Mouse (Mus musculus): Measurements from ENCODE around the gene P4ha2. TPM values are rescaled to one million over a fixed set of nuclear protein-coding genes. Genes with fewer than 3 reads are reported as not detected.

Gene P4ha2
- polyA plus RNA-seq, 1 experiment from 2014 or later: 10.0 TPM

DNA sequence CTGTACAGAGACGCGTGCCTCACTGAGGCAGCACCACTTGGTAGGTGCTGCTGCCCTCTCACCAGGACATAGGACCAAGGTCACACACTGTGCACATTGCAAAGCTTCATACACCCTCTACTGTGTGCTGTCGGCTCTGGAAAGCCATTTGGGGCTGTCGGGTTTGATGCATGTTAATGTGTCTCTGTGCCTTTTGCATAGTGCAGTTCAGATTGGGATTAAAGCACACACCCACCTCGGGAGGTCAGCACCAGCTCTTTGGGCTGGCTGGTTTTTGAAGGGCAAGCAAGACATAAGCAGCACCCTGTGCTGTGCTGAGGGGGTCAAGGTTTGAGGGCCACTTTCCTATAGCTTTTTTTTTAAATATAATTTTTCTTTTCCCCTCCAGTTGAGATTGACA is 60.5 kb downstream of the P4ha2 start:
- no peak overlapping the region for H3K4me3 ChIP-seq
- WGBS: 82% methylated on average over 5 of the region's 5 CpGs
- H3K4me1 ChIP-seq: no peaks in the 10 kb centered on the region
- H3K27ac ChIP-seq: no peak overlapping the region
- H3K27me3 ChIP-seq (replicated peaks): no peaks in the 10 kb centered on the region
- no peak overlapping the region for H3K9ac ChIP-seq
- H3K36me3 ChIP-seq (replicated peaks): no peaks in the 10 kb centered on the region
- no peaks in the 10 kb centered on the region for H3K9me3 ChIP-seq
- no peak overlapping the region for H3K4me2 ChIP-seq
- no peak for ATAC-seq (replicated peaks)

DNA sequence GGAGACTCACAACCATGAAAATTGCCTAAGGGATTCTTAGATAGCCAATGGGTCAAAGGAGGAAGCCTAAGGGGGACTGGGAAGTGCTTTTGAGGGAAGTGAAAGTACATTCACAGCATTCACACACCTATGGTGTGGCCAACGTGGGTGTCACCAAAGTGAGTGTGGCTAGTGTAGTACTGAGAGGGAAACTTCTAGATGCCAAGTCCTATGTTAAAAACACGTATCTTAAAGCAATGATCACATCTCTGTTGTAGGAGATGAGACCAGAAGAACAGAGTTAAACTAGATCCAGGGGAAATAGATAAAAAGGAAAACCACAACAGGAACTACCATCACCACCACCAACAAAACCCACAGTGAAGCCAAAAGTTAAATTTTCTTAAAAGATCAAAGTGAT is 61.0 kb downstream of the P4ha2 start:
- 76% methylated on average over 2 of the region's 2 CpGs for WGBS
- H3K4me1 ChIP-seq: no peaks in the 10 kb centered on the region
- H3K27ac ChIP-seq: no peak overlapping the region

GRCm38 (mm10) chr11:54161514-54161913 is 61.6 kb downstream of the P4ha2 start:
- WGBS: 84% methylated on average over 2 of the region's 2 CpGs
- no peaks in the 10 kb centered on the region for H3K27me3 ChIP-seq (replicated peaks)
- H3K4me1 ChIP-seq: no peaks in the 10 kb centered on the region
- ATAC-seq (replicated peaks): no peak
- H3K4me3 ChIP-seq: no peak overlapping the region
- no peak overlapping the region for H3K4me2 ChIP-seq
- no peaks in the 10 kb centered on the region for H3K9me3 ChIP-seq
- H3K9ac ChIP-seq: no peak overlapping the region
- H3K27ac ChIP-seq: no peak overlapping the region
- no peaks in the 10 kb centered on the region for H3K36me3 ChIP-seq (replicated peaks)

More for the DNA sequence above, 61.0 kb downstream of the P4ha2 start:
- H3K9me3 ChIP-seq: no peaks in the 10 kb centered on the region
- H3K4me3 ChIP-seq: no peak overlapping the region
- H3K36me3 ChIP-seq (replicated peaks): no peaks in the 10 kb centered on the region
- no peak for ATAC-seq (replicated peaks)
- H3K9ac ChIP-seq: no peak overlapping the region
- H3K4me2 ChIP-seq: no peak overlapping the region
- no peaks in the 10 kb centered on the region for H3K27me3 ChIP-seq (replicated peaks)

- Histone ChIP-seq H3K4me1 (no peaks in the 10 kb centered on the region), H3K27ac (no peak overlapping the region), H3K9me3 (no peaks in the 10 kb centered on the region), H3K36me3 (replicated peaks) (no peaks in the 10 kb centered on the region), H3K27me3 (replicated peaks) (no peaks in the 10 kb centered on the region), H3K9ac (no peak overlapping the region), H3K4me3 (no peak overlapping the region), H3K4me2 (no peak overlapping the region)
- WGBS: 83% methylated on average over 1 of the region's 1 CpGs
- no peak for ATAC-seq (replicated peaks)
These were observed 63.1 kb downstream of the P4ha2 start for GRCm38 (mm10) chr11:54162968-54163367.

DNA sequence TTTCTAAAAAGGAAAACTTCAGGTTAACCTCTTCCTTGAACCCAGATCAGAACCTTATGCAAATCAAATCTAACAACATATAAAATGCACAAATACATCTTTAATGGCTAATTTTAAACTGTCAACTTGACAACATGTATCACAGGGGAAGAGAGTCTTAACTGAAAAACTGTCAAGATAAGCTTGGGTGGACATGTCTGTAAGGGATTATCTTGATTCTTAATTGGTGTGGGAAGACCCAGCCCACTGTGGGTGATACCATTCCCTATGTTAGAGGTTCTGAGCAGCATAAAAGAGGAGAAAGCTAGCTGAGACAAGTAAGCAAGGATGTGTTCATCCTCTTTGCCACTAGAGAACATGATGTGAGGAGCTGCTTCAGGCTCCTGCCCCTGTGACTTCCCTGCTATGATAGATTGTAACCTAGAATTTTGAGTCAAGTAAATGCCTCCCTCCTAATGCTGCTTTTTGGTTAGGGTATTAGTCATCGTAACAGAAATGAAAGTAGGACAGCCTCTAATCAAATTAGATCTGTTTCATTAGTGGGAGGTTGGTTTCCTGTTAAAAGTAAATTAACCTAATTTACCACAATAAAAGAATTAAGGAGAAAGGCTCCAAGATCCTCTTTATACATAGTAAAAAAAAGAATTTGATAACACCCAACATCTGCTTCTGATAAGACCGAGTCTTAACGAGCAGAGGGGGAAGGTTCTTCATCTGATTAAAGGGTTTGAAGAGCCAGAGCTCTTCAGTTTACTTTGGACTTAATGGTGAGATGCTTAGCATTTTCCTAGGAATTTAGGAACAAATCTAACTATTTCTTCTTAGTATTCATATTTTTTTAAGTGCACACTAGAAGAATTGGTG is 69.8 kb downstream of the P4ha2 start:
- Histone ChIP-seq H3K27me3 (replicated peaks) (no peaks in the 10 kb centered on the region), H3K9me3 (no peaks in the 10 kb centered on the region), H3K36me3 (replicated peaks) (no peaks in the 10 kb centered on the region), H3K27ac (no peak overlapping the region), H3K4me2 (no peak overlapping the region), H3K4me3 (no peak overlapping the region), H3K4me1 (no peaks in the 10 kb centered on the region), H3K9ac (no peak overlapping the region)
- no peak for ATAC-seq (replicated peaks)
- 82% methylated on average over 3 of the region's 3 CpGs for WGBS

GRCm38 (mm10) chr11:54171175-54171574 is 71.3 kb downstream of the P4ha2 start:
- WGBS: 92% methylated on average over 2 of the region's 2 CpGs
- Histone ChIP-seq H3K9ac (no peak overlapping the region), H3K4me2 (no peak overlapping the region), H3K36me3 (replicated peaks) (no peaks in the 10 kb centered on the region), H3K9me3 (no peaks in the 10 kb centered on the region), H3K4me1 (no peaks in the 10 kb centered on the region), H3K27ac (no peak overlapping the region), H3K27me3 (replicated peaks) (no peaks in the 10 kb centered on the region), H3K4me3 (no peak overlapping the region)
- ATAC-seq (replicated peaks): no peak

DNA sequence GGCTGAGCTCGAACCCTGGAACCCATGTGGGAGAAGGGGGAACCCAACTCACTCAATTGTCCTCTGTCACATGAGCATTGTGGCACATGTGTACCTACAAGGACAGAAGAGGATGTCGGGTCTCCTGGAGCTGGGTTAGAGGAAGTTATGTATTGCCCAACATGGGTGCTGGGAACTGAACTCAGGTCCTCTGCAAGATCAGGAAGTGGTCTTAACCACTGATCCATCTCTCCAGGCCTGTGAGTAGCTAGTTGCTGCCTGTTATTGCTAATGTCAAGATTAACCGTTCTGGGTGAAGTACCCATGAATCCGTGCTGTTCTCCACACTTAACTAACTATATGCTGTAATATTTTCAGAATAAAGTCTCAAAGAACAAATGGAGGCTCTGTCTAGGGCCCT is 74.3 kb downstream of the P4ha2 start:
- ATAC-seq (replicated peaks): no peak
- 92% methylated on average over 4 of the region's 4 CpGs for WGBS
- H3K36me3 ChIP-seq (replicated peaks): no peaks in the 10 kb centered on the region
- no peaks in the 10 kb centered on the region for H3K4me1 ChIP-seq
- no peak overlapping the region for H3K9ac ChIP-seq
- H3K27me3 ChIP-seq (replicated peaks): no peaks in the 10 kb centered on the region
- H3K27ac ChIP-seq: no peak overlapping the region
- H3K4me3 ChIP-seq: no peak overlapping the region
- no peak overlapping the region for H3K4me2 ChIP-seq
- no peaks in the 10 kb centered on the region for H3K9me3 ChIP-seq

- no peak overlapping the region for H3K4me2 ChIP-seq
- H3K27ac ChIP-seq: no peak overlapping the region
- no peaks in the 10 kb centered on the region for H3K27me3 ChIP-seq (replicated peaks)
- no peak overlapping the region for H3K4me3 ChIP-seq
- 52% methylated on average over 2 of the region's 2 CpGs for WGBS
- ATAC-seq (replicated peaks): no peak
- H3K36me3 ChIP-seq (replicated peaks): no peaks in the 10 kb centered on the region
- no peak overlapping the region for H3K9ac ChIP-seq
- no peaks in the 10 kb centered on the region for H3K4me1 ChIP-seq
- no peaks in the 10 kb centered on the region for H3K9me3 ChIP-seq
These were observed 75.0 kb downstream of the P4ha2 start for GRCm38 (mm10) chr11:54174877-54175276.

Other genes with a start within 250 kb of the P4ha2 start
- gene Gm12216, start 240.8 kb upstream of the P4ha2 start, polyA plus RNA-seq (2015; fragmentation: Nextera tagmentation; extraction: Ambion mirVana): 0.26 and 0.27 TPM in 2 replicates
- 10.6 and 11.3 TPM in 2 replicates for gene Slc22a5, start 208.4 kb upstream of the P4ha2 start, polyA plus RNA-seq (2015; fragmentation: Nextera tagmentation; extraction: Ambion mirVana)
- gene Slc22a21, start 119.8 kb upstream of the P4ha2 start, polyA plus RNA-seq (2015; fragmentation: Nextera tagmentation; extraction: Ambion mirVana): 2.1 and 3.0 TPM in 2 replicates
- 3.3 and 4.0 TPM in 2 replicates for gene Slc22a4, start 72.0 kb upstream of the P4ha2 start, polyA plus RNA-seq (2015; fragmentation: Nextera tagmentation; extraction: Ambion mirVana)
- 22.3 and 26.8 TPM in 2 replicates for gene Pdlim4, start 31.1 kb upstream of the P4ha2 start, polyA plus RNA-seq (2015; fragmentation: Nextera tagmentation; extraction: Ambion mirVana)
- gene Csf2, start 149.6 kb downstream of the P4ha2 start, polyA plus RNA-seq (2015; fragmentation: Nextera tagmentation; extraction: Ambion mirVana): not detected in 2 replicates
- not detected in 2 replicates for gene Il3, start 167.2 kb downstream of the P4ha2 start, polyA plus RNA-seq (2015; fragmentation: Nextera tagmentation; extraction: Ambion mirVana)
- gene Acsl6, start 203.7 kb downstream of the P4ha2 start, polyA plus RNA-seq (2015; fragmentation: Nextera tagmentation; extraction: Ambion mirVana): 42.7 and 44.0 TPM in 2 replicates

Data from midbrain, embryonic 15.5 days (tissue).